Mouse (Mus musculus) limb, embryonic 12.5 days (tissue): ENCODE measurements around the gene Ceacam3. TPM values are rescaled to one million over a fixed set of nuclear protein-coding genes. Genes with fewer than 3 reads are reported as not detected.
"Not testable (repeated sequence)": the region's sequence is repeated elsewhere in the genome, so short reads cannot be mapped to it uniquely, and the experiment has no call there.

Experiments used
- ATAC-seq: fragments of 200-750 bp; cut with Nextera tagmentation; 2 replicates; pipeline ENCODE4 v1.8.0; 2017; ENCODE audit warnings: low read depth, moderate TSS enrichment; ENCODE audit not compliant: insufficient number of reproducible peaks, insufficient read depth, low FRiP score, low TSS enrichment
- H3K27ac ChIP-seq: fragments of 300-500 bp; sonication (generic); 2 replicates; pipeline ENCODE4 v1.5.1; 2016; ENCODE audit warnings: mild to moderate bottlenecking, moderate library complexity
- H3K27me3 ChIP-seq: fragments of 300-500 bp; sonication (generic); 2 replicates; pipeline ENCODE4 v1.6.1; 2016; ENCODE audit warnings: mild to moderate bottlenecking, moderate library complexity
- H3K36me3 ChIP-seq: fragments of 300-500 bp; sonication (generic); 2 replicates; pipeline ENCODE4 v1.6.1; 2016; ENCODE audit warnings: mild to moderate bottlenecking, moderate library complexity
- H3K4me1 ChIP-seq: fragments of 300-500 bp; sonication (generic); replicated peaks from 2 replicates; pipeline ENCODE4 v1.6.1; 2016
- H3K4me2 ChIP-seq: fragments of 300-500 bp; sonication (generic); 2 replicates; pipeline ENCODE4 v1.6.1; 2016; ENCODE audit warnings: mild to moderate bottlenecking, moderate library complexity
- H3K4me3 ChIP-seq: fragments of 300-500 bp; sonication (generic); replicated peaks from 2 replicates; pipeline ENCODE4 v1.5.1; 2016; ENCODE audit warnings: mild to moderate bottlenecking
- H3K9ac ChIP-seq: fragments of 300-500 bp; sonication (generic); replicated peaks from 2 replicates; pipeline ENCODE4 v1.6.1; 2016; ENCODE audit warnings: mild to moderate bottlenecking, moderate library complexity
- H3K9me3 ChIP-seq: fragments of 300-500 bp; sonication (generic); 2 replicates; pipeline ENCODE4 v1.6.1; 2016; ENCODE audit warnings: mild to moderate bottlenecking, moderate library complexity
- WGBS: fragments of 180-500 bp; shearing (Covaris S2); methylation state at CpG from one replicate; pipeline ENCODE4 v1.1.7; 2016; 5-methylcytosine and 5-hydroxymethylcytosine counted together
- polyA plus RNA-seq: library from polyadenylated mRNA; unstranded; fragments of >200 nt; fragmentation: Nextera tagmentation; extraction: Ambion mirVana; gene quantifications from 2 replicates; pipeline ENCODE4 v1.2.1, GENCODE M21; 2016

Gene Ceacam3
- polyA plus RNA-seq: not detected in 2 replicates

- no peaks in the 10 kb centered on the region for H3K36me3 ChIP-seq
- peaks cover 23% of the 10 kb centered on the region for H3K9me3 ChIP-seq
- no peaks in the 10 kb centered on the region for H3K27me3 ChIP-seq
- 82% methylated on average over 2 of the region's 2 CpGs for WGBS
- no peak within 1 kb of the TSS for H3K4me2 ChIP-seq
- no peak within 1 kb of the TSS for H3K9ac ChIP-seq
- H3K4me1 ChIP-seq: no peaks in the 10 kb centered on the region
- no peak within 1 kb of the TSS for H3K4me3 ChIP-seq
- no peak for ATAC-seq
- H3K27ac ChIP-seq: no peak within 1 kb of the TSS
These were observed at the start of gene Ceacam3 for GRCm38 (mm10) chr7:17149931-17150330. Gene Ceacam3 (plus strand): TSS chr7:17150282.

DNA sequence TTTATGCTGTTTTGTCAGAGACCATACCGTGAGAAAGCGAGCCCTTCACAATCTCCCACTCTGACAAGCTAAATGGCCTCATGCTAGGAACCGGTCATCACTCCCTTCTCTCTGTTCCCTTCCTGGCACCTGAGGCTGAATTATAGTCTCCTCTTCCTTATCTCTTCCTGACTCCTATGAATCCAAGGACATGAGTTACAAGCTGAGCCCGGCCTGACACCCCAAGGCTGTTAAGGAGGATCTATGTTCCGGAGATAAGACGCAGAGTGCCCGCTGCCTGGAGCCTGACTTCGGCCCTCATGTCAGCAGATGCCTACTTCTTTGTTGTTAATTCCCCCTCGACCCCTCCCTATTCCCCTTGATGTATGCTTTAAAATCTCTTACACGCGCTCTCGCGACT lies 48.5 kb upstream of the Ceacam3 start:
- 89% methylated on average over 13 of the region's 13 CpGs for WGBS
- not testable (repeated sequence) for H3K4me2 ChIP-seq

GRCm38 (mm10) chr7:17135307-17135706 lies 14.8 kb upstream of the Ceacam3 start:
- Histone ChIP-seq H3K27ac (no peak overlapping the region), H3K9ac (no peak overlapping the region), H3K9me3 (peaks cover 11% of the 10 kb centered on the region; the same call in 1 of the 2 replicates), H3K36me3 (no peaks in the 10 kb centered on the region), H3K4me2 (no peak overlapping the region), H3K27me3 (no peaks in the 10 kb centered on the region), H3K4me3 (no peak overlapping the region), H3K4me1 (no peaks in the 10 kb centered on the region)
- 94% methylated on average over 1 of the region's 1 CpGs for WGBS
- ATAC-seq: no peak

More for the DNA sequence above, 48.5 kb upstream of the Ceacam3 start:
- not testable (repeated sequence) for H3K9ac ChIP-seq, H3K9me3 ChIP-seq, H3K36me3 ChIP-seq, H3K4me3 ChIP-seq, ATAC-seq, H3K27me3 ChIP-seq, H3K4me1 ChIP-seq, H3K27ac ChIP-seq

DNA sequence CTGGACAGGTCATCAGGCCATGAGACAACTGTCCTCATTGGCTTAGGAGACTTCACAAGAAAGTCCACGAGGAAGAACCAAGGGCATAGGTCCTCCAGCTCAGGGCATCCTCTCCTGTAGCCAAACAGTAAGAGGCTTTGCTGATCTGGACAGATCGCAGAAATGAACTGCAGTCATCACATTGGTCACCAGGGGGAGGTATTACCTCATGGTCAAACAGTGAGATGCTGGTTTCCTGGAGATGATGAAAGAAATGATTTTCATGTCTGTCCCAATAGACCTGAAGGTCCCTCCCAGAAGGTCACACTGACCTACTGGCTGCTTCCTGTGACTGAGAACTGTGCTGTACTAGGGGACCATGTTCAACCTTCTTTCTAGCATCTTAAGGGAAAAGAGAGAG lies 5.6 kb downstream of the Ceacam3 start:
- ATAC-seq: no peak
- 36% methylated on average over 2 of the region's 2 CpGs for WGBS
- H3K9me3 ChIP-seq: peaks cover 30% of the 10 kb centered on the region

DNA sequence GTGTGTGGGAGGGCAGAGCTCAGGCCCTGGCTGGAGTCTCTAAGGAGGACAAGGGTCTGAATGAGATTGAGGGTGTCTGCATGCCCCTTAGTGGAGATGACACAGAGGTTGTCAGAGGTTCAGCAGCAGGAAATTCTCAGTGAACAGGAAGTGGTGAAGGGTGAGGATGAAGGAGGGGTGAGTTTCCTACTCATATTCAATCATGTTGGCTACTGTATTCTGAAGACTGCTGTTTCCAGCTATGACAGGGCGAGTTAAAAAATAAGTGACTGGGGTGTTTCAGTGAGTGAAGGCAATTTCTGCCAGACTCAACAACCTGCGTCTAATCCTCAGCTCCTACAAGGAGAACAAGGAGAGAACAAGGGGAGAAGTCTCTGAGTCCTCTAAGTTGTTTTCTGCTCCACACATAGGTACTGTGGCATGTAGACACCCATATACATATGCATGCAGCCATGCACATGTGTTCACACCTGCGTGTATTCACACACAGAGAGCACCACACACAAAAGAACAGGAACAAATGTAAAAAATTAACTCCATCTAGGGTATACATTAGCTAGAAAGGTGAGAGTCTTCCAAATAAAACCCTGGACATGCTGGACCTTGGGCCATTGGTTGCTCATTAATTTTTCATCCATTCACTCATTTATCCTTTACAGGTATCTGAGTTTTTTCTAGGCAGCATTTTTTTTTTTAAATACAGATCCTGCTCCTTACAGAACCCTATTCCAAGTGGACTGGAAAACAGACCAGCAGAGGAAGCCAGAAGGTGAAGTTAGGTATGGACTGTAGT lies 7.0 kb downstream of the Ceacam3 start:
- H3K4me1 ChIP-seq: no peaks in the 10 kb centered on the region
- no peaks in the 10 kb centered on the region for H3K36me3 ChIP-seq
- H3K27ac ChIP-seq: no peak overlapping the region
- no peak overlapping the region for H3K4me3 ChIP-seq
- no peak for ATAC-seq
- H3K4me2 ChIP-seq: no peak overlapping the region
- no peaks in the 10 kb centered on the region for H3K27me3 ChIP-seq
- H3K9ac ChIP-seq: no peak overlapping the region
- 70% methylated on average over 3 of the region's 3 CpGs for WGBS
- peaks cover 40% of the 10 kb centered on the region for H3K9me3 ChIP-seq

More for the DNA sequence above, 5.6 kb downstream of the Ceacam3 start:
- no peak overlapping the region for H3K4me2 ChIP-seq
- H3K36me3 ChIP-seq: no peaks in the 10 kb centered on the region
- no peak overlapping the region for H3K27ac ChIP-seq
- H3K4me3 ChIP-seq: no peak overlapping the region
- no peaks in the 10 kb centered on the region for H3K4me1 ChIP-seq
- no peaks in the 10 kb centered on the region for H3K27me3 ChIP-seq
- no peak overlapping the region for H3K9ac ChIP-seq

GRCm38 (mm10) chr7:17159011-17159410 lies 8.9 kb downstream of the Ceacam3 start:
- Histone ChIP-seq H3K4me3 (no peak overlapping the region), H3K27me3 (no peaks in the 10 kb centered on the region), H3K27ac (no peak overlapping the region), H3K4me1 (no peaks in the 10 kb centered on the region), H3K9ac (no peak overlapping the region), H3K36me3 (no peaks in the 10 kb centered on the region), H3K4me2 (no peak overlapping the region), H3K9me3 (peaks cover 35% of the 10 kb centered on the region)
- WGBS: 85% methylated on average over 7 of the region's 7 CpGs
- no peak for ATAC-seq

GRCm38 (mm10) chr7:17171827-17172226 lies 21.7 kb downstream of the Ceacam3 start:
- WGBS: 90% methylated on average over 4 of the region's 4 CpGs
- H3K4me2 ChIP-seq: no peak overlapping the region
- H3K9ac ChIP-seq: no peak overlapping the region
- no peak overlapping the region for H3K27ac ChIP-seq
- no peaks in the 10 kb centered on the region for H3K4me1 ChIP-seq
- ATAC-seq: no peak
- H3K4me3 ChIP-seq: no peak overlapping the region
- H3K36me3 ChIP-seq: no peaks in the 10 kb centered on the region
- peaks cover 35% of the 10 kb centered on the region for H3K9me3 ChIP-seq
- no peaks in the 10 kb centered on the region for H3K27me3 ChIP-seq

DNA sequence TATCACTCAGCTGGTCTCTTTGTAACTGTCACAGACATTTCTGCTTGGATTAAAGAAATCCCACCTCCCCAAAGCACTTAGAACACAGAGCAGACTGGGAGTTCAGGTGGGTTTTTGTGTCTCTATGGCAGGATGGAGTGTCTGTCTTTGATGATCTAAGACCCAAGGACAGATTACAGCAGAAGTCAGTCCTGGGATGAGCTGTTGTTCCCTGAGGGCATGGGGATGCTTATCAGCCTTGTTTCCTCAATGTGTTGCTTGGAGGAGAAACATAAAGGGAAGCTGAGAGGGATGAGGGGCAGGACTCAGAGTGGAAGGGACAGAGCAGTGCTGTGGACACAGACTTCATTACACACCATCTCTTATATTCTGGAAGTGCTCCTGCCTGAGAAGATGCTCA lies 53.1 kb downstream of the Ceacam3 start, which contains the start of gene Psg29:
Gene Psg29 (plus strand): TSS at position 301 of the 400 bp plus-strand sequence.
- Histone ChIP-seq H3K9ac (no peak within 1 kb of the TSS), H3K27ac (no peak within 1 kb of the TSS), H3K4me2 (no peak within 1 kb of the TSS), H3K4me3 (no peak within 1 kb of the TSS), H3K9me3 (peaks cover 59% of the 10 kb centered on the region), H3K27me3 (no peaks in the 10 kb centered on the region), H3K36me3 (no peaks in the 10 kb centered on the region), H3K4me1 (no peaks in the 10 kb centered on the region)
- no peak for ATAC-seq

- Histone ChIP-seq H3K4me3 (no peak overlapping the region), H3K4me2 (no peak overlapping the region), H3K27me3 (no peaks in the 10 kb centered on the region), H3K9ac (no peak overlapping the region), H3K9me3 (peaks cover 74% of the 10 kb centered on the region), H3K4me1 (no peaks in the 10 kb centered on the region), H3K36me3 (no peaks in the 10 kb centered on the region), H3K27ac (no peak overlapping the region)
- WGBS: 70% methylated on average over 3 of the region's 3 CpGs
- no peak for ATAC-seq
These were observed 55.6 kb downstream of the Ceacam3 start for GRCm38 (mm10) chr7:17205530-17206184.
